Mouse (Mus musculus) right cerebral cortex, adult 18-20 months (tissue): ENCODE data around the gene Olfr324.

Source experiments
- DNase-seq: peaks from one replicate; pipeline ENCODE4 v3.0.0; 2022; ENCODE audit warnings: mixed read lengths

The Olfr324 gene

GRCm38 (mm10) chr11:58636376-58636977, 41.6 kb downstream of the Olfr324 start:
- DNase-seq: peak; percentile 42

GRCm38 (mm10) chr11:58638176-58638701, 43.3 kb downstream of the Olfr324 start:
- DNase-seq: no peak

- no peak for DNase-seq
Observed at GRCm38 (mm10) chr11:58640272-58640867, 45.5 kb downstream of the Olfr324 start, which contains the start of gene Trim58. Gene Trim58, plus strand, starts transcription at chr11:58640465.

GRCm38 (mm10) chr11:58641057-58641456, 46.1 kb downstream of the Olfr324 start:
- DNase-seq: no peak

- no peak for DNase-seq
Observed at GRCm38 (mm10) chr11:58641638-58642358, 46.9 kb downstream of the Olfr324 start.

GRCm38 (mm10) chr11:58643350-58643749, 48.4 kb downstream of the Olfr324 start:
- DNase-seq: peak; percentile 18
